Comparison of ENCODE assay signal across 10 mouse cellular contexts in genomic region chr9:70653875-70654274, GRCm38 (mm10). TPM values are rescaled to one million over a fixed set of nuclear protein-coding genes. Genes with fewer than 3 reads are reported as not detected.
DNase-seq lines count a peak whose midpoint lies in the region; ATAC-seq and TF ChIP-seq lines count a peak whose summit lies in the region.
"Had no signal": no experiment of that assay in that cellular context is flagged by ENCODE, and none has a peak within 500 bp of the region (broad histone marks: within the 10 kb centered on the region; RNA-seq: fewer than 3 reads in every experiment).

No protein-coding gene starts in this region.

- H3K27me3 ChIP-seq in kidney, postnatal 0 days (ENCODE audit: insufficient read depth, low read length), result no peaks in the 10 kb centered on the region
- no peaks in the 10 kb centered on the region for H3K27me3 ChIP-seq in hindbrain, embryonic 12.5 days
- H3K27me3 ChIP-seq in liver, embryonic 13.5 days, result no peaks in the 10 kb centered on the region
- H3K27me3 ChIP-seq in neural tube, embryonic 12.5 days (replicated peaks), result no peaks in the 10 kb centered on the region

- no peak for DNase-seq in kidney, postnatal 0 days (ENCODE audit: low spot score)
- no peak for DNase-seq in kidney, postnatal 10 days
- no peak for DNase-seq in liver, embryonic 13.5 days
- DNase-seq in gastrocnemius, postnatal 36 days, result no peak
- no peak for DNase-seq in frontal cortex, postnatal 14 days (ENCODE audit: low spot score in 2 of 2)
- DNase-seq: gastrocnemius, postnatal 10 days; lung, embryonic 14.5 days had no signal

- ATAC-seq in kidney, postnatal 0 days (replicated peaks; ENCODE audit: low FRiP score, low read depth), result no peak
- ATAC-seq in hindbrain, embryonic 12.5 days (ENCODE audit: low FRiP score), result no peak
- ATAC-seq in liver, embryonic 13.5 days (ENCODE audit: low read depth), result no peak
- no peak for ATAC-seq in neural tube, embryonic 12.5 days (ENCODE audit: low FRiP score, low read depth)

- no peak overlapping the region for H3K4me3 ChIP-seq in kidney, postnatal 0 days (replicated peaks; ENCODE audit: low read depth, low read length)
- peak overlapping the region; percentile 5; the same call in 1 of the 2 replicates for H3K4me3 ChIP-seq in hindbrain, embryonic 12.5 days
- H3K4me3 ChIP-seq in liver, embryonic 13.5 days (replicated peaks), result peak overlapping the region; percentile 78
- no peak overlapping the region for H3K4me3 ChIP-seq in neural tube, embryonic 12.5 days

- H3K9ac ChIP-seq in kidney, postnatal 0 days (ENCODE audit: low read depth, low read length), result no peak overlapping the region
- H3K9ac ChIP-seq in hindbrain, embryonic 12.5 days, result no peak overlapping the region
- H3K9ac ChIP-seq in liver, embryonic 13.5 days, result peak overlapping the region; percentile 95
- no peak overlapping the region for H3K9ac ChIP-seq in neural tube, embryonic 12.5 days
- H3K9ac ChIP-seq: lung, embryonic 14.5 days had no signal

- intact Hi-C loops in gastrocnemius, postnatal 36 days (cut with DNase I), result no loop called here

- no peaks in the 10 kb centered on the region for H3K9me3 ChIP-seq in kidney, postnatal 0 days (replicated peaks; ENCODE audit: low read length)
- H3K9me3 ChIP-seq in hindbrain, embryonic 12.5 days (replicated peaks), result no peaks in the 10 kb centered on the region
- no peaks in the 10 kb centered on the region for H3K9me3 ChIP-seq in liver, embryonic 13.5 days (replicated peaks)
- H3K9me3 ChIP-seq in neural tube, embryonic 12.5 days, result no peaks in the 10 kb centered on the region
- H3K9me3 ChIP-seq: G1E had no signal

- 67% methylated on average over 2 of the region's 2 CpGs for WGBS in kidney, postnatal 0 days
- WGBS in hindbrain, embryonic 12.5 days, result 69% methylated on average over 2 of the region's 2 CpGs
- WGBS in liver, embryonic 13.5 days (ENCODE audit: insufficient replicate concordance), result 61% methylated on average over 2 of the region's 2 CpGs
- 85% methylated on average over 2 of the region's 2 CpGs for WGBS in neural tube, embryonic 12.5 days

- H3K27ac ChIP-seq in kidney, postnatal 0 days, result 0 out of 2 replicates have a peak overlapping the region, but pooled peaks have one; percentile 6
- no peak overlapping the region for H3K27ac ChIP-seq in hindbrain, embryonic 12.5 days
- H3K27ac ChIP-seq in liver, embryonic 13.5 days, result 0 out of 2 replicates have a peak overlapping the region, but pooled peaks have one; percentile 31
- H3K27ac ChIP-seq in neural tube, embryonic 12.5 days, result no peak overlapping the region

- peak overlapping the region; percentile 94; the same call in 1 of the 2 replicates for H3K4me2 ChIP-seq in kidney, postnatal 0 days (ENCODE audit: low read length)
- peak overlapping the region; percentile 76 for H3K4me2 ChIP-seq in hindbrain, embryonic 12.5 days (replicated peaks)
- H3K4me2 ChIP-seq in liver, embryonic 13.5 days, result peak overlapping the region; percentile 70
- H3K4me2 ChIP-seq in neural tube, embryonic 12.5 days (replicated peaks), result peak overlapping the region; percentile 42

- no peaks in the 10 kb centered on the region for H3K36me3 ChIP-seq in kidney, postnatal 0 days (ENCODE audit: insufficient read depth, low read length)
- H3K36me3 ChIP-seq in hindbrain, embryonic 12.5 days, result no peaks in the 10 kb centered on the region
- H3K36me3 ChIP-seq in liver, embryonic 13.5 days, result peaks cover 27% of the 10 kb centered on the region
- no peaks in the 10 kb centered on the region for H3K36me3 ChIP-seq in neural tube, embryonic 12.5 days

- H3K4me1 ChIP-seq in kidney, postnatal 0 days (replicated peaks; ENCODE audit: insufficient read depth, low read length), result 0 out of 2 replicates have a peak, but pooled peaks cover 10% of the 10 kb centered on the region
- peaks cover 21% of the 10 kb centered on the region for H3K4me1 ChIP-seq in hindbrain, embryonic 12.5 days
- H3K4me1 ChIP-seq in liver, embryonic 13.5 days (replicated peaks), result peaks cover 50% of the 10 kb centered on the region
- peaks cover 17% of the 10 kb centered on the region for H3K4me1 ChIP-seq in neural tube, embryonic 12.5 days

- no peak for TF ChIP-seq CTCF in kidney, postnatal 0 days (IDR thresholded peaks at IDR 0.05; ENCODE audit: low read depth)

RNA-seq across cellular contexts. Expression of gene Gm10642, which starts 2.2 kb away (rescaled TPM):
- polyA plus RNA-seq in kidney, postnatal 0 days (2015; fragmentation: Nextera tagmentation; extraction: Ambion mirVana), result 1.3 and 1.7 TPM in 2 replicates
- 0.49 and 0.82 TPM in 2 replicates for polyA plus RNA-seq in hindbrain, embryonic 12.5 days (2016; fragmentation: Nextera tagmentation; extraction: Ambion mirVana)
- 0.71 and 1.0 TPM in 2 replicates for polyA plus RNA-seq in liver, embryonic 13.5 days (2015; fragmentation: Nextera tagmentation; extraction: Ambion mirVana)
- 0.84 and 0.98 TPM in 2 replicates for polyA plus RNA-seq in neural tube, embryonic 12.5 days (2016; fragmentation: Nextera tagmentation; extraction: Ambion mirVana)
- under 1 TPM in 1 of 2 experiments, not detected in 1; 0.15 TPM for total RNA-seq in gastrocnemius, postnatal 36 days (2021)

RNA-seq across cellular contexts. Expression of gene Mindy2, which starts 3.1 kb away (rescaled TPM):
- 14.6 and 16.9 TPM in 2 replicates for polyA plus RNA-seq in kidney, postnatal 0 days (2015; fragmentation: Nextera tagmentation; extraction: Ambion mirVana)
- 21.5 and 23.5 TPM in 2 replicates for polyA plus RNA-seq in hindbrain, embryonic 12.5 days (2016; fragmentation: Nextera tagmentation; extraction: Ambion mirVana)
- polyA plus RNA-seq in liver, embryonic 13.5 days (2015; fragmentation: Nextera tagmentation; extraction: Ambion mirVana), result 12.7 and 15.4 TPM in 2 replicates
- polyA plus RNA-seq in neural tube, embryonic 12.5 days (2016; fragmentation: Nextera tagmentation; extraction: Ambion mirVana), result 22.4 and 27.7 TPM in 2 replicates
- 10 to 100 TPM; 13.2 to 13.9 TPM for total RNA-seq in gastrocnemius, postnatal 36 days (2021)

RNA-seq across cellular contexts. Expression of gene Adam10, which starts 24.9 kb away (rescaled TPM):
- 70.5 and 72.6 TPM in 2 replicates for polyA plus RNA-seq in kidney, postnatal 0 days (2015; fragmentation: Nextera tagmentation; extraction: Ambion mirVana)
- 88.4 and 99.7 TPM in 2 replicates for polyA plus RNA-seq in hindbrain, embryonic 12.5 days (2016; fragmentation: Nextera tagmentation; extraction: Ambion mirVana)
- polyA plus RNA-seq in liver, embryonic 13.5 days (2015; fragmentation: Nextera tagmentation; extraction: Ambion mirVana), result 73.6 and 91.4 TPM in 2 replicates
- polyA plus RNA-seq in neural tube, embryonic 12.5 days (2016; fragmentation: Nextera tagmentation; extraction: Ambion mirVana), result 91.8 and 106 TPM in 2 replicates
- 10 to 100 TPM; 13.6 to 14.5 TPM for total RNA-seq in gastrocnemius, postnatal 36 days (2021)

Comparison
In these comparisons a context has a peak if more than half of its experiments do, and no peak if none do; other contexts are left out.
1. H3K27ac ChIP-seq: peak in kidney, postnatal 0 days (single experiment) and liver, embryonic 13.5 days (single experiment); none in hindbrain, embryonic 12.5 days (single experiment) and neural tube, embryonic 12.5 days (single experiment).
2. H3K4me2 ChIP-seq: peak in every context shown above with its lines; median percentile 94 in kidney, postnatal 0 days; 76 in hindbrain, embryonic 12.5 days; 70 in liver, embryonic 13.5 days; 42 in neural tube, embryonic 12.5 days.
3. H3K4me3 ChIP-seq: peak in hindbrain, embryonic 12.5 days (single experiment) and liver, embryonic 13.5 days (single experiment); none in kidney, postnatal 0 days (single experiment) and neural tube, embryonic 12.5 days (single experiment).